Mouse (Mus musculus): Measurements from ENCODE around the gene Cog5.

Cog5 gene

GRCm38 (mm10) chr12:31825821-31826220 is 171.2 kb downstream of the Cog5 start:
- peak; percentile 63 to 76 for DNase-seq

DNA sequence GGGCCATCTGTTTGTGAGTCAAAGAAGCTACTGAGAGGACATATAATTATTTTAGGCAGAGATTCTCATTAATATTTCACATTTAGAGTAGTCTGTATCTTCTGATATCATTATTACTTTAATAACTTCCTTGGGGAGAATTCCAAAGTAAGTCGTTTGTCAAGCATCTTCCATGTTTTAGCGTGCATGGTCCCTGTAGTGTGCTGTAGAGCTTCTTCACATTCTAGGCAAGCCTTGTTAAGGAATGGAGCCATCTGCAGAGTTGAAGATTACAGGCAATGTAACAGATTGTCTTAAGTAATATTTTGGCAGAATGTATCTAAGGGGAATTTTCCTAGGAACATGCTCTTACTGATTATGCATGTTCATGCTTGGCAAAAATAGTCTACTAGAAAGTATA is 171.8 kb downstream of the Cog5 start:
- no peak for DNase-seq

- DNase-seq = no peak
Measured at GRCm38 (mm10) chr12:31835480-31835879, 180.8 kb downstream of the Cog5 start.

- no peak for DNase-seq
Measured at GRCm38 (mm10) chr12:31836211-31836610, 181.5 kb downstream of the Cog5 start.

- DNase-seq = no peak
Measured at GRCm38 (mm10) chr12:31838521-31838920, 183.9 kb downstream of the Cog5 start.

DNA sequence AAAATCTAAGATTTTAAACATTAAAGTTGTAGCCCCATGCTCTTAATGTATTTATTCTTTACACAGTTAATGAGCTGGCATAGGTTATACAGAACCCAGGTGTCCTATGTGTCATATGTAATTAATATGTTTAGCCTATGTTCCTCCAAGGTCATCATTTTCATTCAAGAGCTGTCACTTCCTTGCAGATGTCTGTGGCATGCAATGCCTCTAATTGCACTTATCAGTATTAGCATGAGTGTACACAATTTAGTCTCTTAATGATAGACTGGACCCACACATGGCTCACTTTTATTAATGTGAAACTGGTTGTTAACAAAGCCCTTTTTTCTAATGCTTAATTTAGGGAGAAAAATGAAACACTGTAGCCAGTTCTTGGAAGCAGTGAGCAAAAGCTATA is 184.6 kb downstream of the Cog5 start:
- DNase-seq = no peak

GRCm38 (mm10) chr12:31846077-31846476 is 191.4 kb downstream of the Cog5 start:
- DNase-seq = no peak

- DNase-seq = peak; percentile 90 to 95
Measured at GRCm38 (mm10) chr12:31848630-31849415, 194.2 kb downstream of the Cog5 start.

GRCm38 (mm10) chr12:31849601-31850000 is 194.9 kb downstream of the Cog5 start:
- peak in 1 of 2 experiments; percentile 26 for DNase-seq

- DNase-seq = no peak
Measured at GRCm38 (mm10) chr12:31854039-31854438, 199.4 kb downstream of the Cog5 start.

GRCm38 (mm10) chr12:31854817-31855216 is 200.1 kb downstream of the Cog5 start:
- peak in 1 of 2 experiments; percentile 21 for DNase-seq

- no peak for DNase-seq
Measured at GRCm38 (mm10) chr12:31857784-31858183, 203.1 kb downstream of the Cog5 start.

- DNase-seq = no peak
Measured at GRCm38 (mm10) chr12:31862668-31863538, 208.2 kb downstream of the Cog5 start.

DNA sequence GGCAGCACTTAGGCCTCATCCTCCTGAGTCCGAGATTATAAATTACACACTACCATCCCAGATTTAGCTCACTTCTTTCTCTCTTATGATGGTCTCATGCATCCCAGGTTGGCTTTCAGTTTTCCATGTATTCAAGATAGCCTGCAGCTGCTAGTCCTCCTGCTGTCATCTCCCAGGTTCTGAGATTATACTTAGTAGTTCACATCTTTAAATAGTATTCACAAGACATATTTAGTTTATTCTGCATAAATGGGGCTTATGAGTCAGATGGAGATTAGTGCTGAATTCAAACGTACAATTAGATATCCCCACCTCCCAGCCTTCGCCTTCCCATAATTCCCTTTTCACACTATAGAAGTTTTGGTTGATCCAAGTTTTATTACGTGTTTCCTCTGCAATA is 222.1 kb downstream of the Cog5 start:
- no peak for DNase-seq

DNA sequence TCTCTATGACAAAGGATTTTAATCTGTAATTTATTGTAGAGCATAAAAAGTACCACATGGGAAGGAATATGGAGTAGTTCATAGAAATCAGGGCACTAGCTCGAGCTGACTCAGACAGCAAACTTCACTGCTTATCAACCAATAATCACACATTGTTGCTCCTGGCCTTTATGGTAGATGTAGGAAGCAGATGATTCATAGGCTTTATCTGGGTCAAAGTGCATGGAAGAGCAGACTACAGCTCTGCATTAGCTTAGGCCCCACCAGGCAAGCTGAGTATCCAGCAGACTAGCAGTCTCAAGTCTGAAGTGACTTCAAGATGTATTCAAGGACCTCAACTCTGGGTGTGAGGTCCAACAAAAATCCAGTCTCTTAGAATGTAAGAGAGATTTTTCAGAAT is 228.1 kb downstream of the Cog5 start:
- DNase-seq = no peak

- no peak for DNase-seq
Measured at GRCm38 (mm10) chr12:31884365-31884764, 229.7 kb downstream of the Cog5 start.

GRCm38 (mm10) chr12:31885084-31885483 is 230.4 kb downstream of the Cog5 start:
- DNase-seq = no peak

GRCm38 (mm10) chr12:31885844-31886606 is 231.4 kb downstream of the Cog5 start:
- no peak for DNase-seq

- DNase-seq = no peak
Measured at GRCm38 (mm10) chr12:31890685-31891084, 236.0 kb downstream of the Cog5 start.

- DNase-seq = no peak
Measured at GRCm38 (mm10) chr12:31892079-31892478, 237.4 kb downstream of the Cog5 start.

- DNase-seq = peak; percentile 80 to 82
Measured at GRCm38 (mm10) chr12:31892771-31893170, 238.1 kb downstream of the Cog5 start.

DNA sequence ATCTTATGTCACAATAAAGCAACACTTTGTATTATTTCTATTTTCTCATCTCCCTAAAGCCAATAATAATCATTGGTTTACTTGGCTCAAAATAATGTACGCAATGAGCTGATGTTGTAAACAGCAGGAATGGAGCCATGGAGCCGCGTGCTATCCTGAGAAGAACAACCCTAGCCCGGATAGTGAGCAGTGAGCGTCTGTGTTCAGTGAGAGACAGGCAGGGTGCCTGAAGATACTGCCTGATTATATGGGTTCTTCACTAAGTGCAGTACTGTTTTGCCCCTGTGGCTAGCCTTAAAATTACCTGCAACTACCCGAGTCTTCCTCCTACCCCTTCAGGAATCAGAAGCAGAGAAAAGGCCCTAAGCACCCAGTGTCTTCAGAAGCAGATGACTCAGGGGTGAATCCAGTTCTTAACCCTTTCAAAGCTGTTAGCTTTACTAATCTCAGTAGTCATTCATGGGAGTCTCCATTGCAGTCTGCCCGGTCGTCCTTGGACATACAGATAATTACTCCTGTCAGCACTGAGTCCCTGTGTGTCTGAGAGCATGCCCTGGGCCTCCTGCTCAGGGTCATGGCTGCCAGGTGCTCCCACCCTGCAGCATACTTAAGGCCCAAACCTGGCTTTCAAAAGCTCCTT is 240.5 kb downstream of the Cog5 start:
- DNase-seq = peak in 1 of 2 experiments; percentile 46

- DNase-seq = peak; percentile 72 to 77
Measured at GRCm38 (mm10) chr12:31895888-31896287, 241.2 kb downstream of the Cog5 start.

All from cerebellum, postnatal 25 days (tissue).